In the genomic region with DNA sequence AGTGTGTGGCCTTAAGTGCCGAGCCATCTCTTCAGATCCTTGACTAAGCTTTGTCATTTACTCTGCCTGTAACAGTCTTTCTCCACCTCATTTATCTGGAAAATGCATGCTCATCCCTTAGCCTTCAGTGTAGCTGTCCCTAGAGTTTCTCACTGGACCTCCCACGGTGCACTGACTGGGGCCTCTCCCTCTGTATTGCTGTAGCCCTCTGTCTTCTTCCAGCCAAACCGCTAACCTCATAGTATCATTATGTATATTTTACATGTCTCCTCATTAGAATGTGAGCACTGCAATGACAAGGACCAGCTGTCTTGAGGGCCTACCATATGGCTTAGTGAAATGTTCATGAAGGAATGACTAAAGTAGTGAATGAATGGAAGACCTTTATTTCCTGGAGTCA, we compare ENCODE assay signal across 14 mouse cellular contexts.
"Had no signal": no experiment of that assay in that cellular context is flagged by ENCODE, and none has a peak within 500 bp of the region (broad histone marks: within the 10 kb centered on the region; RNA-seq: fewer than 3 reads in every experiment).

No protein-coding gene starts in this region.

- DNase-seq: kidney, adult 18-20 months; kidney, postnatal 36 days; lung, postnatal 36 days; right cerebral cortex, postnatal 14 days; thymus, adult 18-20 months; thymus, postnatal 14 days had no signal

- ATAC-seq: midbrain, embryonic 13.5 days had no signal

- H3K9ac ChIP-seq: hindbrain, embryonic 15.5 days; kidney, embryonic 15.5 days; liver, embryonic 15.5 days; midbrain, embryonic 13.5 days had no signal

- H3K27me3 ChIP-seq: hindbrain, embryonic 15.5 days; kidney, embryonic 15.5 days; liver, embryonic 15.5 days; midbrain, embryonic 13.5 days had no signal

- H3K4me3 ChIP-seq: hindbrain, embryonic 15.5 days; kidney, embryonic 15.5 days; layer of hippocampus, adult 2 months; left cerebral cortex, adult 2 months; limb, embryonic 10.5 days; liver, embryonic 15.5 days; midbrain, embryonic 13.5 days had no signal

- H3K4me1 ChIP-seq: hindbrain, embryonic 15.5 days; kidney, embryonic 15.5 days; liver, embryonic 15.5 days had no signal

- H3K27ac ChIP-seq: hindbrain, embryonic 15.5 days; kidney, embryonic 15.5 days; layer of hippocampus, adult 2 months; left cerebral cortex, adult 2 months; limb, embryonic 10.5 days; liver, embryonic 15.5 days; midbrain, embryonic 13.5 days had no signal

- H3K4me2 ChIP-seq: hindbrain, embryonic 15.5 days; kidney, embryonic 15.5 days; liver, embryonic 11.5 days; liver, embryonic 15.5 days; midbrain, embryonic 13.5 days had no signal

- H3K36me3 ChIP-seq: hindbrain, embryonic 15.5 days; kidney, embryonic 15.5 days; limb, embryonic 10.5 days; liver, embryonic 15.5 days; midbrain, embryonic 13.5 days had no signal

- H3K9me3 ChIP-seq: hindbrain, embryonic 15.5 days; kidney, embryonic 15.5 days; limb, embryonic 10.5 days; liver, embryonic 15.5 days; midbrain, embryonic 13.5 days had no signal
